Mouse (Mus musculus): ENCODE results near the gene Gm5796.
"Not testable (repeated sequence)": the region's sequence is repeated elsewhere in the genome, so short reads cannot be mapped to it uniquely, and the experiment has no call there.

Gm5796 gene

GRCm38 (mm10) chr14:4023641-4024040, at the start of gene Gm5796:
Gm5796 (plus strand) TSS chr14:4023941.
- not testable (repeated sequence) for DNase-seq (ENCODE audit: low read depth)

DNA sequence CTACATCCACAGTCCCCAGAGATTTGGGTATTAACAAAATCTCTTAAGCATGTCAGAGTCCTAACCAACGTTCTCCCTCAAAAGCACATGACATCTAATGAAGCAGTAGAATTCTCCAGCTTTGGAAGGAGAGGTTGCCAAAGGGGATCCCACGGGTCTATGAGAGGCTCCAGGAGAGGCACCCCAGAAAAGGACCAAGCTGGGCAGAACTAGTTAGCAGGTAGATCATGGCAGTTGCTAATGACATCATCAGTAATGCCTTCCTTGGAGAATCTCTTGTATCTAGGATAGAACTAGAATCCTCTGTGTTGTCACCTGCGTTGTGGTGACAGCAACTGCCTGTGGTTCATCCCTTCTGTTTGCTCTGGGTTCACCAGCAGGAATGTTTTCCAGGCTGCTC, 25.6 kb upstream of the Gm5796 start, which contains the start of gene Gm3099:
Gm3099 (plus strand) TSS at position 301 of the 400 bp plus-strand sequence.
- not testable (repeated sequence) for DNase-seq (ENCODE audit: low read depth)

DNA sequence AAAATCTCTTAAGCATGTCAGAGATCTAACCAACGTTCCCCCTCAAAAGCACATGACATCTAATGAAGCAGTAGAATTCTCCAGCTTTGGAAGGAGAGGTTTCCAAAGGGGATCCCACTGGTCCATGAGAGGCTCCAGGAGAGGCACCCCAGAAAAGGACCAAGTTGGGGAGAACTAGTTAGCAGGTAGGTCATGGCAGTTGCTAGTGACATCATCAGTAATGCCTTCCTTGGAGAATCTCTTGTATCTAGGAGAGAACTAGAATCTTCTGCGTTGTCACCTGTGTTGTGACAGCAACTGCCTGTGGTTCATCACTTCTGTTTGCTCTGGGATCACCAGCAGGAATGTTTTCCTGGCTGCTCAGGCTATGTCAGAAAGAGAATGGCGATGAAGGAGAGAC, 60.1 kb downstream of the Gm5796 start, which contains the start of gene Gm3115:
Gm3115 (plus strand) TSS at position 301 of the 400 bp plus-strand sequence.
- not testable (repeated sequence) for DNase-seq (ENCODE audit: low read depth)

All from fibroblast of lung, adult 2 months (primary cell).